Mouse (Mus musculus): ENCODE data around the gene Spo11. TPM values are rescaled to one million over a fixed set of nuclear protein-coding genes. Genes with fewer than 3 reads are reported as not detected.

Gene Spo11
- polyA plus RNA-seq, 1 experiment from 2014 or later = 0.07 TPM

DNA sequence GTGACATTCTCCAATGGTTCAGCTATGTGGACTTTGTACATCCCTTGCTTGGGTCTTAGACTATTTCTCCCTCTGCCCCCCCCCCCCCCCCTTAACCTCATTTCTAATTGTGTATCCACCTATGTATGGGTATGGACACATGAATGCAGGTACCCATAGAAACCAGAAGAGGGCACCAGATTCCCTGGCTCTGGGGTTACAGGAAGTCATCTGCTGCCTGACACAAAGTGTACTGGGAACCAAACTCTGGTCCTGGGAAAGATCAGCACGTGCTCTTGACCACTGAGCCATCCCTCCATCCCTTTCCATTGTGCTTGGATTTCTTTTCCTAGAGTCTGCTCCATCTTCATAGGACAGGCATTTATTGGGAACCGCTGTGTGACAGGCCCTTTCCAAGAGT, 25.5 kb upstream of the Spo11 start:
- H3K36me3 ChIP-seq (replicated peaks; ENCODE audit: insufficient read depth, low read length) = no peaks in the 10 kb centered on the region
- no peak overlapping the region for H3K27ac ChIP-seq (ENCODE audit: low read depth)
- no peaks in the 10 kb centered on the region for H3K9me3 ChIP-seq (ENCODE audit: low read length)
- H3K9ac ChIP-seq (replicated peaks) = no peak overlapping the region
- no peaks in the 10 kb centered on the region for H3K4me1 ChIP-seq (ENCODE audit: insufficient read depth)
- WGBS (ENCODE audit: insufficient replicate concordance) = 66% methylated on average over 2 of the region's 2 CpGs
- no peak for DNase-seq
- TF ChIP-seq EP300 (IDR thresholded peaks at IDR 0.05; ENCODE audit: low read depth) (no peak), CTCF (IDR thresholded peaks at IDR 0.05; ENCODE audit: low read depth) (peak; percentile 17; the same call in 1 of the 2 replicates)
- peaks cover 6% of the 10 kb centered on the region; the same call in 1 of the 2 replicates for H3K27me3 ChIP-seq (ENCODE audit: insufficient read depth, low read length)
- no peak overlapping the region for H3K4me3 ChIP-seq (ENCODE audit: low read depth, low read length)
- H3K4me2 ChIP-seq (ENCODE audit: low read depth, low read length) = no peak overlapping the region
- no peak for ATAC-seq

DNA sequence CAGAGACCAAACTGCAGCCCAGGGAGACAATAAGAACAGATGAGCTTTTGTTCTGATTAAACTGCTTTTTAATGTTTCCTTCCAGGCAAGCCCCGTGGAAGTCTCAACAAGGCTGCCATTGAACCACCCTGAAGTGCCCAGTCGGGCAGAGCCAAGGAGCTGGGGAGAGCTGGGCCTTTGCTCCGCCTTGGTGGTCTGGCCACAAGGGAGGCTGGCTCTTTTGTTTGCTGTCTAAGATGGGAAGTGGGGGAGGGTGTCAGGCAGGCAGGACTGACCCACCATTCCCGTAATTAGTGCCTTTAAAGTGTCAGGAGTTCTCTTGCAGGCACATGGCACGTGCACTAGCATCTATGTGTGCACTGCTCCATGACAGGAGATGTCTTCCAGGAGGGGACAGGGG, 18.9 kb upstream of the Spo11 start:
- WGBS (ENCODE audit: insufficient replicate concordance) = 30% methylated on average over 5 of the region's 5 CpGs
- ATAC-seq = no peak

GRCm38 (mm10) chr2:172959006-172959768, 18.3 kb upstream of the Spo11 start:
- WGBS (ENCODE audit: insufficient replicate concordance) = 50% methylated on average over 13 of the region's 13 CpGs
- H3K27ac ChIP-seq (ENCODE audit: low read depth) = no peak overlapping the region
- H3K4me2 ChIP-seq (ENCODE audit: low read depth, low read length) = no peak overlapping the region
- H3K36me3 ChIP-seq (replicated peaks; ENCODE audit: insufficient read depth, low read length) = no peaks in the 10 kb centered on the region
- no peaks in the 10 kb centered on the region for H3K4me1 ChIP-seq (ENCODE audit: insufficient read depth)
- TF ChIP-seq EP300 (IDR thresholded peaks at IDR 0.05; ENCODE audit: low read depth) = no peak
- TF ChIP-seq CTCF (IDR thresholded peaks at IDR 0.05; ENCODE audit: low read depth) = peak; percentile 12; the same call in 1 of the 2 replicates
- ATAC-seq = no peak
- H3K9me3 ChIP-seq (ENCODE audit: low read length) = no peaks in the 10 kb centered on the region
- H3K4me3 ChIP-seq (ENCODE audit: low read depth, low read length) = no peak overlapping the region
- H3K27me3 ChIP-seq (ENCODE audit: insufficient read depth, low read length) = no peaks in the 10 kb centered on the region
- DNase-seq = no peak
- H3K9ac ChIP-seq (replicated peaks) = no peak overlapping the region

More for the DNA sequence above, 18.9 kb upstream of the Spo11 start:
- no peaks in the 10 kb centered on the region for H3K36me3 ChIP-seq (replicated peaks; ENCODE audit: insufficient read depth, low read length)
- H3K4me2 ChIP-seq (ENCODE audit: low read depth, low read length) = no peak overlapping the region
- H3K4me3 ChIP-seq (ENCODE audit: low read depth, low read length) = no peak overlapping the region
- no peak overlapping the region for H3K9ac ChIP-seq (replicated peaks)
- no peaks in the 10 kb centered on the region for H3K27me3 ChIP-seq (ENCODE audit: insufficient read depth, low read length)
- no peaks in the 10 kb centered on the region for H3K9me3 ChIP-seq (ENCODE audit: low read length)
- no peak overlapping the region for H3K27ac ChIP-seq (ENCODE audit: low read depth)
- H3K4me1 ChIP-seq (ENCODE audit: insufficient read depth) = no peaks in the 10 kb centered on the region
- no peak for DNase-seq
- TF ChIP-seq EP300 (IDR thresholded peaks at IDR 0.05; ENCODE audit: low read depth) (no peak), CTCF (IDR thresholded peaks at IDR 0.05; ENCODE audit: low read depth) (no peak)

DNA sequence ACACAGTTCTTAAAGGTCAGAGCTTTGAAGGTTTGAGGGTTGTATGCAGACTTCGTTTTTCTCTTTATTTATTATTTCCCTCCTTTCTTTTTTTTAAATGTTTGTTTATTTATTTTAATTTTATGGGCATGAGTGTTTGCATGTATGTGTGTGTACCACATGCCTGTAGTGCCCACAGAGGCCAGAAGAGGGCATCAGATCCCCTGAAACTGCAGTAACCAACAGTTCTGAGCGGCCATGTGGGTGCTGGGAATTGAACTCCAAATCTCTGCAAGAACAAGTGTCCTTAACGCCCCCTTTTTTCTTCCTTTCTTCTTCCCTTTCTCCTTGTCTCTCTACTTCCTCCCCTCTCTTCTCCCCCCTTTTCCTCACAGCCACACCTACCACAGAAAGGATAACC, 17.1 kb upstream of the Spo11 start:
- no peak for TF ChIP-seq EP300 (IDR thresholded peaks at IDR 0.05; ENCODE audit: low read depth)
- TF ChIP-seq CTCF (IDR thresholded peaks at IDR 0.05; ENCODE audit: low read depth) = peak; percentile 33; the same call in 1 of the 2 replicates
- ATAC-seq (no peak), DNase-seq (no peak)
- no peaks in the 10 kb centered on the region for H3K9me3 ChIP-seq (ENCODE audit: low read length)
- H3K9ac ChIP-seq (replicated peaks) = no peak overlapping the region
- H3K4me3 ChIP-seq (ENCODE audit: low read depth, low read length) = no peak overlapping the region
- no peaks in the 10 kb centered on the region for H3K36me3 ChIP-seq (replicated peaks; ENCODE audit: insufficient read depth, low read length)
- no peak overlapping the region for H3K27ac ChIP-seq (ENCODE audit: low read depth)
- no peak overlapping the region for H3K4me2 ChIP-seq (ENCODE audit: low read depth, low read length)
- H3K27me3 ChIP-seq (ENCODE audit: insufficient read depth, low read length) = no peaks in the 10 kb centered on the region
- no peaks in the 10 kb centered on the region for H3K4me1 ChIP-seq (ENCODE audit: insufficient read depth)
- 71% methylated on average over 3 of the region's 3 CpGs for WGBS (ENCODE audit: insufficient replicate concordance)

DNA sequence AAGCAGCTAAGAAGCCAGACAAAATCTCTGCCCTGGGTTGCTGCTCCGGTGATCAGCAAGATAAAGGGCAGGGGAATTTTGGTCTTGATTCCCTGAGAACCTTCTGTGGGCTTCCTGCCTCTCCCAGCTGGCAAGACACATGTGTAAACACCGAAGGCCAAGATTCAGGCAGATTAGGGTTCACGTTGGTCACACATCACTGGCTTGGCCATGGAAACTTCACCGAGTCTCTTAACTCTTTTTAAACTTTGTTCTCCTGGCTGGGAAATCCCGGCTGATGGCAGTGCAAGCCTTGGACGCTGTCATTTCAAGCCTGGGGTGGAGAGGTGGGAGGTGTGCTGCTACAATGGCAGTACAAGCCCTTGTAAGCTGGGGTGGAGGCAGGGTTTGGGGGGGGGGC, 16.3 kb upstream of the Spo11 start:
- H3K9me3 ChIP-seq (ENCODE audit: low read length) = no peaks in the 10 kb centered on the region
- no peak overlapping the region for H3K4me2 ChIP-seq (ENCODE audit: low read depth, low read length)
- no peak overlapping the region for H3K9ac ChIP-seq (replicated peaks)
- no peaks in the 10 kb centered on the region for H3K27me3 ChIP-seq (ENCODE audit: insufficient read depth, low read length)
- H3K36me3 ChIP-seq (replicated peaks; ENCODE audit: insufficient read depth, low read length) = no peaks in the 10 kb centered on the region
- no peaks in the 10 kb centered on the region for H3K4me1 ChIP-seq (ENCODE audit: insufficient read depth)
- no peak overlapping the region for H3K27ac ChIP-seq (ENCODE audit: low read depth)
- H3K4me3 ChIP-seq (ENCODE audit: low read depth, low read length) = no peak overlapping the region
- TF ChIP-seq EP300 (IDR thresholded peaks at IDR 0.05; ENCODE audit: low read depth) = no peak
- TF ChIP-seq CTCF (IDR thresholded peaks at IDR 0.05; ENCODE audit: low read depth) = no peak
- no peak for ATAC-seq
- 59% methylated on average over 6 of the region's 6 CpGs for WGBS (ENCODE audit: insufficient replicate concordance)
- DNase-seq = no peak

DNA sequence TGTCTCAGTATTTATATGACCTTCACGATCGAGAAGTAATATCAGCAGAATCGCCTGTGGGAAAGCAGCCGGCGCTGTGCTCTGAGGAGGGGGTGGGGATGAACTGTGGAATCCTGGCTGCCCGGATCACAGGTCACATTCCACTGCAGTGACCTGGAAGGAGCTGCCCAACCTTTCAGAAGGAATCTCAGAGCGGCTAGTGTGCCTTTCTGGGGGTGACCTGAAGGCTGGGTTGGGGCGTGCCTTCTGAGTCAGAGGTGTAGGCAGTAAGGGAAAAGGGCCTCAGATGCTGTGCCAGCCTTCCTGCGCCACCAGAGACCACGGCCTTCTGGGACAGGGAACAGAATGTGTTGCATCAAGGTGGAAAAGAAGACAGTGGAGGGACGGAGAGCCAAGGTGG, 12.3 kb upstream of the Spo11 start:
- Histone ChIP-seq H3K9me3 (ENCODE audit: low read length) (no peaks in the 10 kb centered on the region), H3K4me2 (ENCODE audit: low read depth, low read length) (no peak overlapping the region), H3K4me1 (ENCODE audit: insufficient read depth) (no peaks in the 10 kb centered on the region), H3K9ac (replicated peaks) (no peak overlapping the region), H3K27me3 (ENCODE audit: insufficient read depth, low read length) (no peaks in the 10 kb centered on the region), H3K36me3 (replicated peaks; ENCODE audit: insufficient read depth, low read length) (no peaks in the 10 kb centered on the region), H3K27ac (ENCODE audit: low read depth) (no peak overlapping the region), H3K4me3 (ENCODE audit: low read depth, low read length) (no peak overlapping the region)
- TF ChIP-seq EP300 (IDR thresholded peaks at IDR 0.05; ENCODE audit: low read depth) (no peak), CTCF (IDR thresholded peaks at IDR 0.05; ENCODE audit: low read depth) (no peak)
- ATAC-seq = no peak
- 55% methylated on average over 11 of the region's 11 CpGs for WGBS (ENCODE audit: insufficient replicate concordance)
- DNase-seq = no peak
